In genomic region chr8:64319220-64319820, GRCm38 (mm10) we compare ENCODE assay signal across 16 mouse cellular contexts.
"Had no signal": no experiment of that assay in that cellular context is flagged by ENCODE, and none has a peak within 500 bp of the region (broad histone marks: within the 10 kb centered on the region; RNA-seq: fewer than 3 reads in every experiment).

No protein-coding gene starts in this region.

- DNase-seq: kidney, postnatal 10 days; kidney, postnatal 4 days; left cerebral cortex, postnatal 4 days; lung, postnatal 14 days; right cerebral cortex, postnatal 25 days; thymus, postnatal 4 days had no signal

- H3K27ac ChIP-seq: layer of hippocampus, adult 2 months; limb, embryonic 15.5 days; liver, embryonic 12.5 days; lung, embryonic 15.5 days; macrophage; midbrain, embryonic 15.5 days; neural tube, embryonic 12.5 days; stomach, postnatal 0 days had no signal

- H3K36me3 ChIP-seq: limb, embryonic 15.5 days; liver, embryonic 12.5 days; lung, embryonic 15.5 days; midbrain, embryonic 15.5 days; neural tube, embryonic 12.5 days had no signal

- H3K9ac ChIP-seq: limb, embryonic 15.5 days; liver, embryonic 12.5 days; lung, embryonic 15.5 days; midbrain, embryonic 15.5 days; neural tube, embryonic 12.5 days had no signal

- H3K4me2 ChIP-seq: limb, embryonic 15.5 days; liver, embryonic 12.5 days; lung, embryonic 15.5 days; midbrain, embryonic 11.5 days; midbrain, embryonic 15.5 days; neural tube, embryonic 12.5 days had no signal

- H3K4me3 ChIP-seq: layer of hippocampus, adult 2 months; limb, embryonic 15.5 days; liver, embryonic 12.5 days; lung, embryonic 15.5 days; megakaryocyte, embryonic 14.5 days; midbrain, embryonic 15.5 days; neural tube, embryonic 12.5 days had no signal

- H3K27me3 ChIP-seq: limb, embryonic 15.5 days; liver, embryonic 12.5 days; lung, embryonic 15.5 days; megakaryocyte, embryonic 14.5 days; midbrain, embryonic 15.5 days; neural tube, embryonic 12.5 days had no signal

- ATAC-seq: liver, embryonic 12.5 days; midbrain, embryonic 15.5 days had no signal

- H3K4me1 ChIP-seq: liver, embryonic 12.5 days; megakaryocyte, embryonic 14.5 days; midbrain, embryonic 15.5 days had no signal

- H3K9me3 ChIP-seq: liver, embryonic 12.5 days; lung, embryonic 15.5 days; megakaryocyte, embryonic 14.5 days; midbrain, embryonic 15.5 days; neural tube, embryonic 12.5 days had no signal
